Mouse (Mus musculus) limb, embryonic 12.5 days (tissue): ENCODE results near the gene Cebpzos. TPM values are rescaled to one million over a fixed set of nuclear protein-coding genes. Genes with fewer than 3 reads are reported as not detected.

Source experiments
- ATAC-seq: fragments of 200-750 bp; cut with Nextera tagmentation; 2 replicates; pipeline ENCODE4 v1.8.0; 2017; ENCODE audit warnings: low read depth, moderate TSS enrichment; ENCODE audit not compliant: insufficient number of reproducible peaks, insufficient read depth, low FRiP score, low TSS enrichment
- H3K27ac ChIP-seq: fragments of 300-500 bp; sonication (generic); 2 replicates; pipeline ENCODE4 v1.5.1; 2016; ENCODE audit warnings: mild to moderate bottlenecking, moderate library complexity
- H3K27me3 ChIP-seq: fragments of 300-500 bp; sonication (generic); 2 replicates; pipeline ENCODE4 v1.6.1; 2016; ENCODE audit warnings: mild to moderate bottlenecking, moderate library complexity
- H3K36me3 ChIP-seq: fragments of 300-500 bp; sonication (generic); 2 replicates; pipeline ENCODE4 v1.6.1; 2016; ENCODE audit warnings: mild to moderate bottlenecking, moderate library complexity
- H3K4me1 ChIP-seq: fragments of 300-500 bp; sonication (generic); replicated peaks from 2 replicates; pipeline ENCODE4 v1.6.1; 2016
- H3K4me2 ChIP-seq: fragments of 300-500 bp; sonication (generic); 2 replicates; pipeline ENCODE4 v1.6.1; 2016; ENCODE audit warnings: mild to moderate bottlenecking, moderate library complexity
- H3K4me3 ChIP-seq: fragments of 300-500 bp; sonication (generic); replicated peaks from 2 replicates; pipeline ENCODE4 v1.5.1; 2016; ENCODE audit warnings: mild to moderate bottlenecking
- H3K9ac ChIP-seq: fragments of 300-500 bp; sonication (generic); replicated peaks from 2 replicates; pipeline ENCODE4 v1.6.1; 2016; ENCODE audit warnings: mild to moderate bottlenecking, moderate library complexity
- H3K9me3 ChIP-seq: fragments of 300-500 bp; sonication (generic); 2 replicates; pipeline ENCODE4 v1.6.1; 2016; ENCODE audit warnings: mild to moderate bottlenecking, moderate library complexity
- WGBS: fragments of 180-500 bp; shearing (Covaris S2); methylation state at CpG from one replicate; pipeline ENCODE4 v1.1.7; 2016; 5-methylcytosine and 5-hydroxymethylcytosine counted together
- polyA plus RNA-seq: library from polyadenylated mRNA; unstranded; fragments of >200 nt; fragmentation: Nextera tagmentation; extraction: Ambion mirVana; gene quantifications from 2 replicates; pipeline ENCODE4 v1.2.1, GENCODE M21; 2016

The Cebpzos gene
- polyA plus RNA-seq, 1 experiment from 2014 or later: 107 TPM

DNA sequence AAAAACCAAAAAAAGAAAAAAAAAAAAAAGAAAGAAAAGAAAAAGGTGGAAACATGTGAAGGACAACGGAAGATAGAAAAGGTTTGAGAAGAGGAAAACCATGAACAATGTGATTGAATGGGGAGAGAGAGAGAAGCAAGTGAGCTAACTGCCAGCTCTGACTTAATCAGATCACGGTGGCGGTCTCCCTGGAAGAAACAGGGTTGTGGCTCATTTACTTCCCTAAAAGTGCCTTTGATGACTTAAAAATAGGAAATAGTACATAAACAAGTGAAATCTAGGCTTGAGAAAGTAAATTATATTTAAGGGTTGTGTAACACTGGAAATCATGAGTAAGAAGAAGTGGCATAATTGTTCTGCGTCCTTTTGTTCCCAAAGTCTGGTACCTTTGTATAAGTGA, 22.6 kb downstream of the Cebpzos start:
- no peak overlapping the region for H3K4me2 ChIP-seq
- WGBS: 96% methylated on average over 4 of the region's 4 CpGs
- H3K36me3 ChIP-seq: peaks cover 44% of the 10 kb centered on the region
- no peaks in the 10 kb centered on the region for H3K27me3 ChIP-seq
- no peak overlapping the region for H3K4me3 ChIP-seq
- H3K4me1 ChIP-seq: peaks cover 11% of the 10 kb centered on the region
- H3K27ac ChIP-seq: no peak overlapping the region
- no peak overlapping the region for H3K9ac ChIP-seq
- no peak for ATAC-seq
- H3K9me3 ChIP-seq: no peaks in the 10 kb centered on the region

DNA sequence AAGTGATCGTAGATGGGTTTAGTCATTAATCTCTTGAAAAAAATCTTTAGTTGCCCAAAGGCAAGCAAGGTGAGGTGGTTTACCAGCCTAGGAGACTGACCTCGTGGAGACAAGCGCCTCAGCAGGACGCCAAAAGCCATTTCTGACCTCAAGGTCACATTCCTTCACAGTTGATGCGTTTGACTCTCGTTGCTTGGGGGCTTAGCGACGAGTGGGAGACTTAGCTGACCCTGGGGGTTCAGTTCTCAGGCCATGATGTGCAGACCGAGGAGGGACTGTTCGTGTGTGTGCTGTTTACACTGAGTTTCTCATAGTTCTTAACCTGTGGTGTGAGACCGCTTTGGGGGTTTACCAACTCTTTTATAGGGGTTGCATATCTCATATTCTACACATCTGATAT, 26.3 kb downstream of the Cebpzos start:
- H3K4me2 ChIP-seq: no peak overlapping the region
- no peak overlapping the region for H3K4me3 ChIP-seq
- H3K9ac ChIP-seq: no peak overlapping the region
- peaks cover 52% of the 10 kb centered on the region for H3K36me3 ChIP-seq
- 61% methylated on average over 11 of the region's 11 CpGs for WGBS
- H3K27ac ChIP-seq: no peak overlapping the region
- no peaks in the 10 kb centered on the region for H3K27me3 ChIP-seq
- H3K4me1 ChIP-seq: peaks cover 3% of the 10 kb centered on the region
- ATAC-seq: no peak
- H3K9me3 ChIP-seq: no peaks in the 10 kb centered on the region

DNA sequence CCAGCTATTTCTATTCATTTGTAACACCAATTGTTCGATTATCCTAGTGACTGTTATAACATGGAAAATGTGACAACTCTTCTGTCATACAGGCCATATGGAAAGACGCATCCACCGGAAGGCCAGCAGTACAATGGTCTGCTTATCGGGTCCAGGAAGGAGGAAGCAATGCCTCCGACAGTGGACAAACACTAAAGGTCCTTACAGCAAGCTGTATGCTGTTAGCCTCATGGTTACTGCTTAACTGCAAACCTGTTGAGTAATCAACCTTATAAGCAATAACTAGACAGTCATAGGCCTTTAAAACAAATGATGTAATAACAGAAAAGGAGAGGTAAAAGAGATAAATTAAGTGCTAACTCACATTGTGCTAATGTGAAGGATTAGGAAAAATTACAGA, 34.9 kb downstream of the Cebpzos start:
- H3K9ac ChIP-seq: no peak overlapping the region
- WGBS: 90% methylated on average over 5 of the region's 5 CpGs
- H3K36me3 ChIP-seq: peaks cover 93% of the 10 kb centered on the region
- H3K4me2 ChIP-seq: no peak overlapping the region
- no peaks in the 10 kb centered on the region for H3K4me1 ChIP-seq
- H3K9me3 ChIP-seq: no peaks in the 10 kb centered on the region
- H3K27ac ChIP-seq: no peak overlapping the region
- no peak overlapping the region for H3K4me3 ChIP-seq
- no peak for ATAC-seq
- H3K27me3 ChIP-seq: no peaks in the 10 kb centered on the region

DNA sequence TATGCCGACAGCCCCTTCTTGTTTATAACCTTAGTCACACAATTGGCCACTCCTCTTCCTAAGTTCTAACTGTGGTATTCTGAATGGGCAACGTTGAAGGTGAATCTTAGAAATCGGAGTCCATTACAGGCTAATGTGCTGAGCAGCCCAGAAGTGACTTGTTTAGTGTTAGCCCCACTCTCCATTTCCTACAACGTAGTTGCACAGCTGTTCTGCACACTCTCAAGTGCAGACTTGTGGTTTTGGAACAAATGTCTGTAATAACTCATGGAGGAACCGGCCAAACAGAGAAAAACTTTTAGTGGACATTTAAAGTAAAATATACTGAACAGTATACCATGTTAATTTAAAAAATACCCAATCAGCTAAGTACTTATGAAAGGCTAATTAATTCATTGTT, 35.8 kb downstream of the Cebpzos start:
- H3K4me3 ChIP-seq: no peak overlapping the region
- no peak overlapping the region for H3K27ac ChIP-seq
- no peak overlapping the region for H3K4me2 ChIP-seq
- no peaks in the 10 kb centered on the region for H3K27me3 ChIP-seq
- no peaks in the 10 kb centered on the region for H3K4me1 ChIP-seq
- ATAC-seq: no peak
- H3K9me3 ChIP-seq: no peaks in the 10 kb centered on the region
- H3K9ac ChIP-seq: no peak overlapping the region
- whole genome bisulfite sequencing: 88% methylated on average over 5 of the region's 5 CpGs
- peaks cover 90% of the 10 kb centered on the region for H3K36me3 ChIP-seq

DNA sequence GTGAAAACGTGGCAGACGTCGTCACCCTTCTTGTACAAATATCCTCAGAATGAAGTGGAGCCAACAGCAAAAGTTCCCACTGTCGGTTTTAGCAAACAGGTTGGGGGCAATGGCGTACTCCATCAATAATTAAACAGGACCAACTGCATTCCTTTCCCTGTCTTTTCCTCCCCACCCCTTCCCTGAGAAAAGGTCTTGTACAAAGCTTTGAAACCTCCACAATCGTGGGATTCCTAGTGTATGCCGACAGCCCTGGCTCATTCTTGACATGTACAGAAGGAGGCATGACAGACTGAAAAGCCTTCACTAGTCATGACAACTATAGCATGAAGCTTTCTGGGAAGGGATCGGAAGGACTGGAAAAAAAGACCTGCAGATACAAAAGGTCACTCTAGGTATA, 36.9 kb downstream of the Cebpzos start:
- peaks cover 91% of the 10 kb centered on the region for H3K36me3 ChIP-seq
- H3K9ac ChIP-seq: no peak overlapping the region
- ATAC-seq: no peak
- H3K27ac ChIP-seq: no peak overlapping the region
- H3K9me3 ChIP-seq: no peaks in the 10 kb centered on the region
- no peak overlapping the region for H3K4me3 ChIP-seq
- 92% methylated on average over 8 of the region's 8 CpGs for WGBS
- H3K27me3 ChIP-seq: no peaks in the 10 kb centered on the region
- H3K4me1 ChIP-seq: no peaks in the 10 kb centered on the region
- H3K4me2 ChIP-seq: no peak overlapping the region

DNA sequence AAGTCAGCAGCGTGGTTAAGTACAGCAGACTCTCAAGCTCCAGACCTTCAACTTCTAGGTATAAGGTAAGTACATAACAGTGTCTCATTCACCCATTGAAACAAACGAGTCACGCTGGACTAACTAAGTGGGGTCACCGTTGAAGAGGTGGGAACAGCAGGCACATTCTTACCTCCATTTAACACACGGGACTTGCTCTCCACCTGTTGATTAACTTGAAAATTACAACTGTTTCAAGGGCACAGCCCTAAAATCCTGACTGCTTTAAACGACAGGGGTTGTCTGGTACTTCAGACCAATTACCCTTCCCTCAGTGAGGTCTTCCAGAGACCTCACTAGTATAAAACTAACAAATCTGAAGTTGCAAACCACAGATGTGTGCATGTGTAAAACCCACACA, 43.2 kb downstream of the Cebpzos start:
- Histone ChIP-seq H3K4me3 (no peak overlapping the region), H3K27me3 (no peaks in the 10 kb centered on the region), H3K4me2 (no peak overlapping the region), H3K27ac (no peak overlapping the region), H3K36me3 (peaks cover 86% of the 10 kb centered on the region), H3K4me1 (no peaks in the 10 kb centered on the region), H3K9me3 (no peaks in the 10 kb centered on the region), H3K9ac (no peak overlapping the region)
- 75% methylated on average over 6 of the region's 6 CpGs for whole genome bisulfite sequencing
- ATAC-seq: no peak

DNA sequence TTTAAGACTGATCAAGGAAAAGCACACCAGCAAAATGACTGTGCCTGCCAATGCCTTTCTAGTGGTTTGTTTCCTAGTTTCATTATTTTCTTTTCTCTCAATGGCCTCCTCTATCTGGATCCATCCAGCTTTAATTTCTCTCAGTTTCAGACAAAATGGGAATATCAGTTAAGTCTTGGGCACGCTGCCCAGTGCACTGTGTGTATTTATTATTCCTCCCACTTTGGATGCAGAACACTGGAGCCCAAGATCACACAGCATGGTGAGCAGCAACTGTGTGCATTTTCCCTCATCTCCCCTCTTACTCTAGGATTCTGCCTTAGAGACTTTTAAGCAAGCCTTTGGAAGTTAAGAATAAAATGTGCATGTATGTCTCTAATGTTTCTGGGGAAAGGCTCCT, 48.1 kb downstream of the Cebpzos start:
- H3K9me3 ChIP-seq: no peaks in the 10 kb centered on the region
- H3K4me1 ChIP-seq: no peaks in the 10 kb centered on the region
- H3K4me2 ChIP-seq: no peak overlapping the region
- WGBS: 89% methylated on average over 1 of the region's 1 CpGs
- H3K36me3 ChIP-seq: peaks cover 78% of the 10 kb centered on the region
- H3K4me3 ChIP-seq: no peak overlapping the region
- H3K27me3 ChIP-seq: no peaks in the 10 kb centered on the region
- no peak overlapping the region for H3K9ac ChIP-seq
- no peak overlapping the region for H3K27ac ChIP-seq
- ATAC-seq: no peak

DNA sequence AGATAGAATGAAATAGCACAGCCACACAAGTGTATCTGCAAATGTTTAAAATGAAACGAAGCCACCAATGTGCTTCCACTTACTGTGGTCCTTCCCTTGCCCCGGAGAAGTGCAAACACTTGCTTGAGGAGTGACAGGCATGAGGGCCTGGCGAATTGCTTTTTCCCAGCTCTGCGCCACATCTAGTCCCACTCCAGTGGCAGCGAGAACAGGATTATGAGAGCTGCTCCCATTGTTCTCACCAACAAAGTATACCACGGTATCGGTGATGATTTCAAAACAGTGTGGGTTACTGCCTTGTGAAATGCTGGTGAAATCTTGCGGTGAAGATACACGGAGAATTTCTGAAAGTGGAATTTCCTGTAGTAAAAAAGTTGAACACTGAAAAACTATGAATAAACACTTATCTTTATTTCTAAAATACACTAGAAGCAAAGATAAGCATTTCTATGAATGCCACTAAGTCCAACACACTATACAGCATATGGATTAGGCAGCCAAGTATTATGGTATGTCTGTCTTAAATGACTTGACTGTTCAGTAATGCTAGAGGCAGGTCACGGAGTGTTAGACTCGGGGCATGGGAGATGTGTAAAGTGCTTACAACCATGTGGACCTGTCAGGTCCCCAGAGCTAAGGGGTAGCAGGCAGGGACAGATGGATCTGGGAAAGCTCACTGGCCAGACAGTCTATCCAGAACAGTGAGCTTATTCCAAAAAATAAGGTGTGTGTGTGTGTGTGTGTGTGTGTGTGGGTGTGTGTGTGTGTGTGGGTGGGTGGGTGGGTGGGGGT, 50.0 kb downstream of the Cebpzos start:
- Histone ChIP-seq H3K27me3 (no peaks in the 10 kb centered on the region), H3K27ac (no peak overlapping the region), H3K36me3 (peaks cover 71% of the 10 kb centered on the region), H3K4me3 (no peak overlapping the region), H3K9ac (no peak overlapping the region), H3K9me3 (no peaks in the 10 kb centered on the region), H3K4me1 (no peaks in the 10 kb centered on the region), H3K4me2 (no peak overlapping the region)
- no peak for ATAC-seq
- 93% methylated on average over 11 of the region's 11 CpGs for WGBS

DNA sequence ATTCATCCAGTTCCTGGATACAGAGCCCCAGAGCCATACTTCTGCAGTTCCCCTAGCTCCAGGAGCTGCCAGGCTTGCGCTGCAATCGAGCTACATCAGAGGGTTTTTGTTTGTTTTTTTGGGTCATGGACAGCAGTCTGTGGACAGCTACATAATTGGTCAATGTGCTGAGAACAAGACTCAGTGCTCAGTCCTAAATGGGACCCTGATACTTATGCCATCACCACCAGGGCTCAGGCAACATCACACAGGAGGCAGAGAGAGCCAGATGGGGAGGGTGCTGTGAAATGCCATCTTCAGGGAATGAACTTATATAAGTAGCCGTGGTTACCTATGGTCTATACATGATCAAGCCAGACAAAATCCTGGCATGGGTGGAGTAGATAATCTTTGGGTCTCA, 52.2 kb downstream of the Cebpzos start:
- Histone ChIP-seq H3K36me3 (peaks cover 67% of the 10 kb centered on the region), H3K4me3 (no peak overlapping the region), H3K4me1 (no peaks in the 10 kb centered on the region)

More for the DNA sequence above, 52.2 kb downstream of the Cebpzos start:
- Histone ChIP-seq H3K9ac (no peak overlapping the region), H3K27me3 (no peaks in the 10 kb centered on the region), H3K4me2 (no peak overlapping the region), H3K27ac (no peak overlapping the region), H3K9me3 (no peaks in the 10 kb centered on the region)
- no peak for ATAC-seq
- WGBS: 82% methylated on average over 3 of the region's 3 CpGs

Other genes starting within 250 kb of the Cebpzos start
- gene Strn, start 179.3 kb upstream of the Cebpzos start, polyA plus RNA-seq: 6.1 and 6.7 TPM in 2 replicates
- gene Heatr5b, start 81.1 kb upstream of the Cebpzos start, polyA plus RNA-seq: 15.9 and 21.6 TPM in 2 replicates
- gene Gpatch11, start 80.9 kb upstream of the Cebpzos start, polyA plus RNA-seq: 48.2 and 52.4 TPM in 2 replicates
- gene Eif2ak2, start 33.9 kb upstream of the Cebpzos start, polyA plus RNA-seq: 16.1 TPM in 2 replicates
- gene Sult6b1, start 9.5 kb upstream of the Cebpzos start, polyA plus RNA-seq: 0.10 TPM in 1 of 2 replicates, not detected in the other
- 70.8 and 73.4 TPM in 2 replicates for gene Cebpz, start 20.6 kb downstream of the Cebpzos start, polyA plus RNA-seq
- gene Ndufaf7, start 20.6 kb downstream of the Cebpzos start, polyA plus RNA-seq: 50.7 and 59.4 TPM in 2 replicates
- gene Prkd3, start 104.3 kb downstream of the Cebpzos start, polyA plus RNA-seq: 56.8 and 57.6 TPM in 2 replicates
- 2.6 and 3.1 TPM in 2 replicates for gene Qpct, start 135.4 kb downstream of the Cebpzos start, polyA plus RNA-seq